Mouse (Mus musculus) hindbrain, postnatal 0 days (tissue): ENCODE measurements at regions not wholly inside any gene's neighbourhood (a gene's known extent, or its start where the extent isn't known, plus 50 kb on each side); places are given as distances from the start of the nearest gene placed in this dataset.

ENCODE experiments used
- ATAC-seq: fragments of 200-750 bp; cut with Nextera tagmentation; 2 replicates; pipeline ENCODE4 v1.8.0; 2017; ENCODE audit warnings: mild to moderate bottlenecking, moderate TSS enrichment, moderate library complexity
- DNase-seq: peaks from one replicate; pipeline ENCODE4 v3.0.0-alpha.2; 2015; ENCODE audit warnings: low spot score
- H3K27ac ChIP-seq: fragments of 300-500 bp; sonication (generic); 2 replicates; pipeline ENCODE4 v1.5.1; 2014; ENCODE audit warnings: mild to moderate bottlenecking
- H3K27me3 ChIP-seq: fragments of 300-500 bp; sonication (generic); 2 replicates; pipeline ENCODE4 v1.6.1; 2014; ENCODE audit warnings: low read length, mixed read lengths; ENCODE audit not compliant: insufficient read depth
- H3K36me3 ChIP-seq: fragments of 300-500 bp; sonication (generic); 2 replicates; pipeline ENCODE4 v1.6.1; 2014; ENCODE audit warnings: low read length, mixed read lengths; ENCODE audit not compliant: insufficient read depth
- H3K4me1 ChIP-seq: fragments of 300-500 bp; sonication (generic); 2 replicates; pipeline ENCODE4 v1.6.1; 2014; ENCODE audit warnings: antibody characterized with exemption, low read length, mixed read lengths; ENCODE audit not compliant: insufficient read depth
- H3K4me2 ChIP-seq: fragments of 300-500 bp; sonication (generic); 2 replicates; pipeline ENCODE4 v1.6.1; 2014; ENCODE audit warnings: low read depth, mild to moderate bottlenecking, low read length, moderate library complexity, mixed read lengths
- H3K4me3 ChIP-seq: fragments of 300-500 bp; sonication (generic); 2 replicates; pipeline ENCODE4 v1.5.1; 2014; ENCODE audit warnings: low read length
- H3K9ac ChIP-seq: fragments of 300-500 bp; sonication (generic); replicated peaks from 2 replicates; pipeline ENCODE4 v1.6.1; 2014; ENCODE audit warnings: mild to moderate bottlenecking, low read length, moderate library complexity, mixed read lengths
- H3K9me3 ChIP-seq: fragments of 300-500 bp; sonication (generic); 2 replicates; pipeline ENCODE4 v1.6.1; 2016; ENCODE audit warnings: low read length, mixed read lengths
- CTCF ChIP-seq: IDR thresholded peaks from 2 replicates; pipeline ENCODE4 v1.5.1; 2016; ENCODE audit warnings: antibody characterized with exemption, control low read depth, low read depth
- WGBS: fragments of 180-500 bp; shearing (Covaris S2); extraction: QIAGEN DNeasy Blood & Tissue Kit; methylation state at CpG from one replicate; pipeline ENCODE4 v1.1.7; 2014; 5-methylcytosine and 5-hydroxymethylcytosine counted together

GRCm38 (mm10) chr14:76762777-76763176, 206.1 kb upstream of the Serp2 start:
- H3K9me3 ChIP-seq, result no peaks in the 10 kb centered on the region
- no peak overlapping the region for H3K4me3 ChIP-seq
- H3K4me2 ChIP-seq, result no peak overlapping the region
- H3K4me1 ChIP-seq, result peaks cover 9% of the 10 kb centered on the region; the same call in 1 of the 2 replicates
- H3K36me3 ChIP-seq, result no peaks in the 10 kb centered on the region
- no peak; the same call in 1 of the 2 replicates for TF ChIP-seq CTCF
- H3K27ac ChIP-seq, result no peak overlapping the region
- WGBS, result 54% methylated on average over 10 of the region's 10 CpGs
- DNase-seq (no peak), ATAC-seq (no peak)
- no peak overlapping the region for H3K9ac ChIP-seq
- H3K27me3 ChIP-seq, result no peaks in the 10 kb centered on the region

- no peaks in the 10 kb centered on the region for H3K36me3 ChIP-seq
- no peak overlapping the region for H3K9ac ChIP-seq
- peaks cover 9% of the 10 kb centered on the region; the same call in 1 of the 2 replicates for H3K4me1 ChIP-seq
- H3K27ac ChIP-seq, result no peak overlapping the region
- no peaks in the 10 kb centered on the region for H3K9me3 ChIP-seq
- no peaks in the 10 kb centered on the region for H3K27me3 ChIP-seq
- no peak for DNase-seq
- no peak overlapping the region for H3K4me2 ChIP-seq
- H3K4me3 ChIP-seq, result no peak overlapping the region
- TF ChIP-seq CTCF, result no peak
- no peak for ATAC-seq
- 95% methylated on average over 11 of the region's 11 CpGs for WGBS
Measured at GRCm38 (mm10) chr14:76761691-76762090, 205.0 kb upstream of the Serp2 start.

- Histone ChIP-seq H3K27ac (no peak overlapping the region), H3K4me3 (no peak overlapping the region), H3K36me3 (no peaks in the 10 kb centered on the region), H3K27me3 (no peaks in the 10 kb centered on the region), H3K9me3 (no peaks in the 10 kb centered on the region), H3K4me2 (no peak overlapping the region), H3K4me1 (peaks cover 9% of the 10 kb centered on the region; the same call in 1 of the 2 replicates), H3K9ac (no peak overlapping the region)
- ATAC-seq (no peak), DNase-seq (no peak)
- no peak for TF ChIP-seq CTCF
- 92% methylated on average over 4 of the region's 4 CpGs for WGBS
Measured at GRCm38 (mm10) chr14:76761274-76761673, 204.6 kb upstream of the Serp2 start.

- no peak for DNase-seq
- H3K27me3 ChIP-seq, result no peaks in the 10 kb centered on the region
- no peaks in the 10 kb centered on the region for H3K36me3 ChIP-seq
- H3K9ac ChIP-seq, result no peak overlapping the region
- ATAC-seq, result 0 out of 2 replicates have a peak, but pooled peaks have one; percentile 20
- WGBS, result 58% methylated on average over 13 of the region's 13 CpGs
- no peak overlapping the region for H3K27ac ChIP-seq
- no peaks in the 10 kb centered on the region for H3K9me3 ChIP-seq
- no peak for TF ChIP-seq CTCF
- peaks cover 9% of the 10 kb centered on the region; the same call in 1 of the 2 replicates for H3K4me1 ChIP-seq
- H3K4me2 ChIP-seq, result no peak overlapping the region
- no peak overlapping the region for H3K4me3 ChIP-seq
Measured at GRCm38 (mm10) chr14:76760509-76761023, 203.9 kb upstream of the Serp2 start.

DNA sequence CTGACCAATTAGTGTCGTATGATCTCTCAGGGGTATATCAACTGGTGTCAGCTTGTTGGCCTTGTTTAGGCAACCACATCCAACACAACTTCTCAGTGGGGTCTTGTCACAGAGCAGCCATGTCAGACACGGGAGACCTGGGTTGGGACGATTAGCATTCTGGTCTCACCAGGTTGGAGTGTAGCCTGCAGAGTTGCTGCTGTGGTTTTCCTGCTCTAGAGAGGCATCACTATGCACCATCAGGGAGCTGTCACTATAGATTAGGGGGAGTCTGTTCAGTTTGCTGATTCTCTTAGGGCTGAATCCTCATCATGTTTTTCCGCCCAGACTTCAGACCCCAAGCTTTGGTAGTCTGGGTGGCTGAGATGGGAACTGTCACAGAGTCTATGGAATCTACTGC, 202.7 kb upstream of the Serp2 start:
- no peak for DNase-seq
- H3K4me2 ChIP-seq, result no peak overlapping the region
- H3K4me3 ChIP-seq, result no peak overlapping the region
- H3K27ac ChIP-seq, result no peak overlapping the region
- H3K9ac ChIP-seq, result no peak overlapping the region
- H3K9me3 ChIP-seq, result no peaks in the 10 kb centered on the region
- WGBS, result 81% methylated on average over 4 of the region's 4 CpGs
- no peak for ATAC-seq
- H3K36me3 ChIP-seq, result no peaks in the 10 kb centered on the region
- no peak for TF ChIP-seq CTCF
- H3K4me1 ChIP-seq, result peaks cover 6% of the 10 kb centered on the region; the same call in 1 of the 2 replicates
- no peaks in the 10 kb centered on the region for H3K27me3 ChIP-seq

DNA sequence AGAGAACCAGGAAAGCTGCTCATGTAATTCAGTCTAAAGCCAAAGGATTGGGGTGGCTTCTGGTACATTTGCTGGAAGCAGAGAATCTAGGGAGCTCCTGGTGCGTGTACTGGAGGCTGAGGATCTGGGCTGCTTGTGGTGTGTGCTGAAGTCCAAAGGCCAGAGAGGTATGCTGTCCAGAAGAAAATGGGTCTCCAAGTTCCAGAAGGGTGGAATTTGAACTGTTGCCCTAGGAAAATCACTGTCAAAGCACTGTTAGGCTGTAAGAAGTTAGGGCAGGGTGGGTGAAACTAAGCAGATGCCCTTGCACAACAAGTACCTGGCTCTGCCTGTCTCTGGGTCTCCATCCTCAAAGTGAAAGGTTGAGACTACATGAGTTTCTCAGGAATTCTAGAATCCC, 201.9 kb upstream of the Serp2 start:
- H3K9me3 ChIP-seq, result no peaks in the 10 kb centered on the region
- DNase-seq (no peak), ATAC-seq (no peak)
- WGBS, result 91% methylated on average over 1 of the region's 1 CpGs
- no peaks in the 10 kb centered on the region for H3K27me3 ChIP-seq
- no peaks in the 10 kb centered on the region for H3K36me3 ChIP-seq
- H3K27ac ChIP-seq, result no peak overlapping the region
- no peak overlapping the region for H3K9ac ChIP-seq
- no peak overlapping the region for H3K4me2 ChIP-seq
- H3K4me3 ChIP-seq, result no peak overlapping the region
- TF ChIP-seq CTCF, result no peak
- no peaks in the 10 kb centered on the region for H3K4me1 ChIP-seq

GRCm38 (mm10) chr14:76755591-76756376, 199.1 kb upstream of the Serp2 start:
- TF ChIP-seq CTCF, result no peak
- 80% methylated on average over 9 of the region's 9 CpGs for WGBS
- Histone ChIP-seq H3K4me1 (no peaks in the 10 kb centered on the region), H3K36me3 (no peaks in the 10 kb centered on the region), H3K27ac (no peak overlapping the region), H3K27me3 (no peaks in the 10 kb centered on the region), H3K9me3 (no peaks in the 10 kb centered on the region), H3K4me2 (no peak overlapping the region), H3K9ac (no peak overlapping the region), H3K4me3 (no peak overlapping the region)
- ATAC-seq (no peak), DNase-seq (no peak)
